Mouse (Mus musculus) midbrain, embryonic 16.5 days (tissue): ENCODE measurements around the gene 2810459M11Rik. TPM values are rescaled to one million over a fixed set of nuclear protein-coding genes. Genes with fewer than 3 reads are reported as not detected.

Source experiments
- ATAC-seq: fragments of 200-750 bp; cut with Nextera tagmentation; 2 replicates; pipeline ENCODE4 v1.8.0; 2017; ENCODE audit warnings: moderate TSS enrichment
- H3K27ac ChIP-seq: fragments of 300-500 bp; sonication (generic); 2 replicates; pipeline ENCODE4 v1.5.1; 2014; ENCODE audit warnings: mild to moderate bottlenecking, low read length, mixed read lengths
- H3K27me3 ChIP-seq: fragments of 300-500 bp; sonication (generic); 2 replicates; pipeline ENCODE4 v1.6.1; 2014; ENCODE audit warnings: low read depth, low read length, mixed read lengths; ENCODE audit not compliant: control insufficient read depth, insufficient read depth
- H3K36me3 ChIP-seq: fragments of 300-500 bp; sonication (generic); 2 replicates; pipeline ENCODE4 v1.6.1; 2014; ENCODE audit warnings: mild to moderate bottlenecking, low read length, moderate library complexity, mixed read lengths; ENCODE audit not compliant: control insufficient read depth, insufficient read depth
- H3K4me1 ChIP-seq: fragments of 300-500 bp; sonication (generic); 2 replicates; pipeline ENCODE4 v1.6.1; 2014; ENCODE audit warnings: mild to moderate bottlenecking, low read length, mixed read lengths; ENCODE audit not compliant: control insufficient read depth, insufficient read depth
- H3K4me2 ChIP-seq: fragments of 300-500 bp; sonication (generic); 2 replicates; pipeline ENCODE4 v1.6.1; 2014; ENCODE audit warnings: mild to moderate bottlenecking, low read length, mixed read lengths
- H3K4me3 ChIP-seq: fragments of 300-500 bp; sonication (generic); 2 replicates; pipeline ENCODE4 v1.5.1; 2014; ENCODE audit warnings: low read depth, mild to moderate bottlenecking, low read length, moderate library complexity, mixed read lengths
- H3K9ac ChIP-seq: fragments of 300-500 bp; sonication (generic); 2 replicates; pipeline ENCODE4 v1.6.1; 2014; ENCODE audit warnings: low read depth, low read length, mixed read lengths
- H3K9me3 ChIP-seq: fragments of 300-500 bp; sonication (generic); replicated peaks from 2 replicates; pipeline ENCODE4 v1.6.1; 2014; ENCODE audit warnings: mild to moderate bottlenecking, low read length, mixed read lengths; ENCODE audit not compliant: control insufficient read depth, poor library complexity, severe bottlenecking
- WGBS: fragments of 180-500 bp; shearing (Covaris S2); extraction: QIAGEN DNeasy Blood & Tissue Kit; methylation state at CpG from one replicate; pipeline ENCODE4 v1.1.7; 2014; 5-methylcytosine and 5-hydroxymethylcytosine counted together
- polyA plus RNA-seq: library from polyadenylated mRNA; unstranded; fragments of >200 nt; fragmentation: Nextera tagmentation; extraction: Ambion mirVana; gene quantifications from 2 replicates; pipeline ENCODE4 v1.2.1, GENCODE M21; 2015

Gene 2810459M11Rik
- polyA plus RNA-seq, 1 experiment from 2014 or later: 10.1 TPM

- H3K4me3 ChIP-seq: no peak overlapping the region
- H3K27me3 ChIP-seq: peaks cover 23% of the 10 kb centered on the region
- H3K27ac ChIP-seq: no peak overlapping the region
- peak overlapping the region; percentile 20; the same call in 1 of the 2 replicates for H3K4me2 ChIP-seq
- no peaks in the 10 kb centered on the region for H3K36me3 ChIP-seq
- peaks cover 12% of the 10 kb centered on the region for H3K4me1 ChIP-seq
- H3K9me3 ChIP-seq: no peaks in the 10 kb centered on the region
- H3K9ac ChIP-seq: no peak overlapping the region
- no peak for ATAC-seq
- WGBS: 80% methylated on average over 4 of the region's 4 CpGs
Observed at GRCm38 (mm10) chr1:86048231-86048630, 2.6 kb downstream of the 2810459M11Rik start.

GRCm38 (mm10) chr1:86048744-86049143, 3.1 kb downstream of the 2810459M11Rik start:
- no peak overlapping the region for H3K4me3 ChIP-seq
- H3K27me3 ChIP-seq: peaks cover 23% of the 10 kb centered on the region
- no peaks in the 10 kb centered on the region for H3K36me3 ChIP-seq
- peaks cover 12% of the 10 kb centered on the region for H3K4me1 ChIP-seq
- ATAC-seq: no peak
- no peak overlapping the region for H3K4me2 ChIP-seq
- no peaks in the 10 kb centered on the region for H3K9me3 ChIP-seq
- no peak overlapping the region for H3K27ac ChIP-seq
- WGBS: 82% methylated on average over 3 of the region's 3 CpGs
- H3K9ac ChIP-seq: no peak overlapping the region

- WGBS: 74% methylated on average over 12 of the region's 12 CpGs
- peak; percentile 76 for ATAC-seq
- no peaks in the 10 kb centered on the region for H3K4me1 ChIP-seq
- H3K4me2 ChIP-seq: no peak overlapping the region
- no peaks in the 10 kb centered on the region for H3K9me3 ChIP-seq
- H3K9ac ChIP-seq: no peak overlapping the region
- H3K36me3 ChIP-seq: no peaks in the 10 kb centered on the region
- H3K27ac ChIP-seq: peak overlapping the region; percentile 71
- no peak overlapping the region for H3K4me3 ChIP-seq
- H3K27me3 ChIP-seq: peaks cover 7% of the 10 kb centered on the region
Observed at GRCm38 (mm10) chr1:86053198-86053921, 7.7 kb downstream of the 2810459M11Rik start.

- Histone ChIP-seq H3K9ac (no peak overlapping the region), H3K27me3 (no peaks in the 10 kb centered on the region), H3K4me3 (no peak overlapping the region), H3K27ac (no peak overlapping the region), H3K36me3 (no peaks in the 10 kb centered on the region), H3K9me3 (no peaks in the 10 kb centered on the region), H3K4me2 (no peak overlapping the region), H3K4me1 (peaks cover 4% of the 10 kb centered on the region)
- 45% methylated on average over 3 of the region's 3 CpGs for WGBS
- no peak for ATAC-seq
Observed at GRCm38 (mm10) chr1:86054943-86055342, 9.3 kb downstream of the 2810459M11Rik start.

GRCm38 (mm10) chr1:86056284-86056683, 10.6 kb downstream of the 2810459M11Rik start:
- H3K9me3 ChIP-seq: no peaks in the 10 kb centered on the region
- ATAC-seq: no peak
- H3K36me3 ChIP-seq: no peaks in the 10 kb centered on the region
- H3K9ac ChIP-seq: no peak overlapping the region
- 95% methylated on average over 4 of the region's 4 CpGs for WGBS
- no peaks in the 10 kb centered on the region for H3K27me3 ChIP-seq
- peaks cover 4% of the 10 kb centered on the region for H3K4me1 ChIP-seq
- no peak overlapping the region for H3K4me2 ChIP-seq
- no peak overlapping the region for H3K27ac ChIP-seq
- H3K4me3 ChIP-seq: no peak overlapping the region

GRCm38 (mm10) chr1:86058856-86059769, 13.4 kb downstream of the 2810459M11Rik start:
- H3K27me3 ChIP-seq: no peaks in the 10 kb centered on the region
- WGBS: 9% methylated on average over 21 of the region's 21 CpGs
- H3K9ac ChIP-seq: peak overlapping the region; percentile 55
- no peaks in the 10 kb centered on the region for H3K36me3 ChIP-seq
- peak overlapping the region; percentile 39 for H3K4me3 ChIP-seq
- ATAC-seq: peak; percentile 76
- peak overlapping the region; percentile 62 for H3K4me2 ChIP-seq
- H3K27ac ChIP-seq: peak overlapping the region; percentile 74
- H3K9me3 ChIP-seq: no peaks in the 10 kb centered on the region
- H3K4me1 ChIP-seq: peaks cover 4% of the 10 kb centered on the region

- WGBS: 87% methylated on average over 6 of the region's 6 CpGs
- no peak for ATAC-seq
- Histone ChIP-seq H3K9ac (no peak overlapping the region), H3K27ac (no peak overlapping the region), H3K4me1 (peaks cover 15% of the 10 kb centered on the region), H3K27me3 (no peaks in the 10 kb centered on the region), H3K9me3 (no peaks in the 10 kb centered on the region), H3K4me2 (no peak overlapping the region), H3K4me3 (no peak overlapping the region), H3K36me3 (no peaks in the 10 kb centered on the region)
Observed at GRCm38 (mm10) chr1:86062523-86062922, 16.9 kb downstream of the 2810459M11Rik start.

- Histone ChIP-seq H3K36me3 (no peaks in the 10 kb centered on the region), H3K4me3 (peak within 1 kb of the TSS; percentile 97), H3K9ac (peak within 1 kb of the TSS; percentile 97), H3K27ac (peak within 1 kb of the TSS; percentile 84), H3K27me3 (no peaks in the 10 kb centered on the region), H3K4me2 (peak within 1 kb of the TSS; percentile 94), H3K4me1 (peaks cover 10% of the 10 kb centered on the region), H3K9me3 (no peaks in the 10 kb centered on the region)
- ATAC-seq: peak; percentile 95
- WGBS: under 1% methylated on average over 43 of the region's 47 CpGs
Observed at GRCm38 (mm10) chr1:86064271-86064991, 18.8 kb downstream of the 2810459M11Rik start, which contains the start of gene Psmd1. Gene Psmd1, plus strand, starts transcription at chr1:86064387.
